Mouse (Mus musculus) lung, postnatal 36 days (tissue): ENCODE results near the gene Npat.

Experiments
- DNase-seq: peaks from one replicate; pipeline ENCODE4 v3.0.0; 2022; ENCODE audit warnings: mixed read lengths

The Npat gene

GRCm38 (mm10) chr9:53609968-53610781, 73.3 kb downstream of the Npat start, which contains the start of gene Acat1:
TSS of gene Acat1 (minus strand) at chr9:53610382.
- DNase-seq: peak; percentile 97

- no peak for DNase-seq
Measured at GRCm38 (mm10) chr9:53614286-53614685, 77.4 kb downstream of the Npat start.

- no peak for DNase-seq
Measured at GRCm38 (mm10) chr9:53615246-53615645, 78.4 kb downstream of the Npat start.
